Mouse (Mus musculus) ES-E14 (cell line): ENCODE results near the gene Adora1.

Experiments used
- CHD2 ChIP-seq: IDR thresholded peaks from 2 replicates; pipeline ENCODE4 v1.6.1; 2014; ENCODE audit warnings: mild to moderate bottlenecking, low read depth, low read length, inconsistent platforms
- MAFK ChIP-seq: IDR thresholded peaks from 2 replicates; pipeline ENCODE4 v1.6.1; 2014; ENCODE audit warnings: mild to moderate bottlenecking, low read depth, low read length, inconsistent platforms; ENCODE audit not compliant: insufficient read depth
- ZC3H11A ChIP-seq: IDR thresholded peaks from 2 replicates; pipeline ENCODE4 v1.6.1; 2012; ENCODE audit warnings: low read depth, mild to moderate bottlenecking, inconsistent platforms, low read length, borderline replicate concordance
- ZNF384 ChIP-seq: IDR thresholded peaks from 2 replicates; pipeline ENCODE4 v1.6.1; 2012; ENCODE audit warnings: low read depth, low read length, inconsistent platforms

- TF ChIP-seq CHD2 = no peak
- no peak for TF ChIP-seq MAFK
- TF ChIP-seq ZC3H11A = no peak
- no peak for TF ChIP-seq ZNF384
These were observed 25.0 kb downstream of the Adora1 start for GRCm38 (mm10) chr1:134210179-134210755.
